Mouse (Mus musculus) embryonic facial prominence, embryonic 15.5 days (tissue): ENCODE measurements at regions not wholly inside any gene's neighbourhood (a gene's known extent, or its start where the extent isn't known, plus 50 kb on each side); places are given as distances from the start of the nearest gene placed in this dataset.
"Not testable (repeated sequence)": the region's sequence is repeated elsewhere in the genome, so short reads cannot be mapped to it uniquely, and the experiment has no call there.

Source experiments
- ATAC-seq: fragments of 200-750 bp; cut with Nextera tagmentation; 2 replicates; pipeline ENCODE4 v1.8.0; 2017; ENCODE audit warnings: low read depth, moderate TSS enrichment; ENCODE audit not compliant: insufficient number of reproducible peaks, low FRiP score, low TSS enrichment
- H3K27ac ChIP-seq: fragments of 300-500 bp; sonication (generic); replicated peaks from 2 replicates; pipeline ENCODE4 v1.5.1; 2015; ENCODE audit warnings: mild to moderate bottlenecking, inconsistent platforms
- H3K27me3 ChIP-seq: fragments of 300-500 bp; sonication (generic); 2 replicates; pipeline ENCODE4 v1.6.1; 2015; ENCODE audit warnings: inconsistent platforms
- H3K36me3 ChIP-seq: fragments of 300-500 bp; sonication (generic); 2 replicates; pipeline ENCODE4 v1.6.1; 2015; ENCODE audit warnings: mild to moderate bottlenecking, inconsistent platforms
- H3K4me1 ChIP-seq: fragments of 300-500 bp; sonication (generic); 2 replicates; pipeline ENCODE4 v1.6.1; 2015; ENCODE audit warnings: inconsistent platforms
- H3K4me2 ChIP-seq: fragments of 300-500 bp; sonication (generic); replicated peaks from 2 replicates; pipeline ENCODE4 v1.6.1; 2015; ENCODE audit warnings: mild to moderate bottlenecking, inconsistent platforms
- H3K4me3 ChIP-seq: fragments of 300-500 bp; sonication (generic); replicated peaks from 2 replicates; pipeline ENCODE4 v1.5.1; 2015; ENCODE audit warnings: mild to moderate bottlenecking, inconsistent platforms
- H3K9ac ChIP-seq: fragments of 300-500 bp; sonication (generic); 2 replicates; pipeline ENCODE4 v1.6.1; 2015; ENCODE audit warnings: inconsistent platforms
- H3K9me3 ChIP-seq: fragments of 300-500 bp; sonication (generic); replicated peaks from 2 replicates; pipeline ENCODE4 v1.6.1; 2016; ENCODE audit warnings: inconsistent platforms
- WGBS: fragments of 180-500 bp; shearing (Covaris S2); methylation state at CpG from one replicate; pipeline ENCODE4 v1.1.7; 2015; 5-methylcytosine and 5-hydroxymethylcytosine counted together

DNA sequence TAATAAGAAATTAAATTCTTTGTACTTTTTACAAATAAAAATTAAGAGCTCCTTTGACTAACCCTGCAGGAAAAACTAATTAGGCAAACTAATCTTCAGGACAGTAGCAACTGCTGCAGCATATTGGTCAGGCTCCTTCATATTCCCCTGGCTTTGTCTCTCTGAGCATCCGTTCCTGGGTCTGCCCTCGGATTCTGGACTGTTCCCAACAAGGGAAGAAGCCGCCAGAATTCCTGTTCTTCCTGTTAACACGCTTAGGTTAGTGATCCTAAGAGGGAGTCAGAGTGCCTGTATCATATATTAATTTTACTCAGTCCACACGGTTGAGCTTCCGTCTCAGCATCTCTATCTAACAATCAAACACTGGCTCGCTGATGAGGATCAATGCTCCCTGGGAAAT lies 120.3 kb upstream of the Prkcq start:
- no peak overlapping the region for H3K4me3 ChIP-seq
- WGBS: 88% methylated on average over 7 of the region's 7 CpGs
- no peaks in the 10 kb centered on the region for H3K36me3 ChIP-seq
- no peak for ATAC-seq
- H3K27me3 ChIP-seq: no peaks in the 10 kb centered on the region
- H3K27ac ChIP-seq: no peak overlapping the region
- no peak overlapping the region for H3K9ac ChIP-seq
- no peak overlapping the region for H3K4me2 ChIP-seq
- no peaks in the 10 kb centered on the region for H3K4me1 ChIP-seq
- no peaks in the 10 kb centered on the region for H3K9me3 ChIP-seq

DNA sequence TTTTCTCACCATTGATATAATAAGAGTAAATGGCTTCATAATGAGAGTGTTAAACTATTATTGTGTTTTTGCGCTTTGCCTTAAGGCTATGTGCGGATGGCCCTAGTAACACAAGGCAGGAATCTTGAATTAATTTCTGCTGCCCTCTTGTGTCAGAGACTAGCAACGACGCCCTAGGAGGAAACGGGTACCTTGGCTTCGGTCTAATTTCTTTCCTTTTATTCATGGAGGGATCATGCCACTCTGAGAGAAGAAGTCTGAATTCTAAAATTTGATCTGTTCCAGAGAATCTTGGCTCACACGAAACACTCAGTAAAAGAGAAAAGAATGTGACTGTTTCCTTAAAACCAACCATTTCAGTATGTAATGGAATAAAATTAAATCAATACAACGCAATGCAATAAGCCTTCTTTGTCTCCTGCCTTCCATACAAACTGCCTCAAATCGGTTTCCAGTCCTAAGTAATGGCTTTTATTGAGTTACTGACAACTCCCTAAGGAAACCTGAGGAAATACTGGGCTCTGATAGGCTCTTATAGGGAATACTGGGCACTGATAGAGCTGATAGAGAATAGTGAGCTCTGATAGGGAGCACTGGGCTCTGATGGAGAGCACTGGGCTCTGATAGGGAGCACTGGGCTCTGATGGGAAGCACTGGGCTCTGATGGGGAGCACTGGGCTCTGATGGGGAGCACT lies 112.0 kb upstream of the Prkcq start:
- no peak overlapping the region for H3K4me3 ChIP-seq
- ATAC-seq: no peak
- H3K27me3 ChIP-seq: 0 out of 2 replicates have a peak, but pooled peaks cover 3% of the 10 kb centered on the region
- no peak overlapping the region for H3K9ac ChIP-seq
- no peak overlapping the region for H3K4me2 ChIP-seq
- WGBS: 14% methylated on average over 9 of the region's 9 CpGs
- H3K27ac ChIP-seq: peak overlapping the region; percentile 55; the same call in 1 of the 2 replicates
- H3K9me3 ChIP-seq: no peaks in the 10 kb centered on the region
- H3K36me3 ChIP-seq: no peaks in the 10 kb centered on the region
- no peaks in the 10 kb centered on the region for H3K4me1 ChIP-seq

DNA sequence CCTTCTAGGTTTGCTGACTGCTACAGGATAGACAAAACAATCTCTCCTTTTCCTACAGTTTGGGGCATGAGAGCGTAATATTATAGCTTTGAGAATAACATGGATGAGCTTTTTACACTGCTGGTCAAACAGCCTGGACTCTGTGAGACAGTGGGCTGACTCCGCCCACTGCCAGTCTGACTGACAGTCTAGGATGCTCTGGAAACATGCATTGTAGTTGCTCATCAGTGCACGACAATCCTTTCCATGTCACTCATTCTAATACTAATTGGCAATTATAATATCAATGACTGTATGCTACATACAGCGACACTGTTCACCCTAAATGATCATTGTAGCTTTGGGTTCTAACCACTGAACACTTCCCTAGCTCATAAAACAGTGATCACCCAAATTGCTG lies 104.5 kb upstream of the Prkcq start:
- WGBS: 77% methylated on average over 4 of the region's 4 CpGs
- no peaks in the 10 kb centered on the region for H3K27me3 ChIP-seq
- no peak overlapping the region for H3K27ac ChIP-seq
- H3K4me1 ChIP-seq: no peaks in the 10 kb centered on the region
- no peak overlapping the region for H3K9ac ChIP-seq
- no peaks in the 10 kb centered on the region for H3K36me3 ChIP-seq
- H3K4me3 ChIP-seq: no peak overlapping the region
- H3K9me3 ChIP-seq: no peaks in the 10 kb centered on the region
- no peak for ATAC-seq
- no peak overlapping the region for H3K4me2 ChIP-seq

DNA sequence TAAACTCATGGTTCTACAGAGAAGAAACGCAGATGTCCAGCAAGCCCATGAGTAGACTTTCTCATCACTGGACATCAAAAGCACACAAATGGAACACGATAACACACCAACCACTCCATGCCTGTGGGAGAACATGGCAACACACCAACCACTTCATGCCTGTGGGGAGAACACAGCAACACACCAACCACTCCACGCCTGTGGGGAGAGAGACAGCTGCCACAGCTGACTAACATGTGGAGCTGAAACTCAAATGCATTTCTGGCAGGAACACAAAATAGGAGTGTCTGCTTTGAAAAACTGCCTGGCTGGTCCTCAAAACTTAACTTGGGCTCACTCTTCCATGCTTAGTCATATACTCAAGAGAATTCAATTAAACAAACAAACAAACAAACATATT lies 88.4 kb upstream of the Prkcq start:
- Histone ChIP-seq H3K4me2 (no peak overlapping the region), H3K36me3 (no peaks in the 10 kb centered on the region), H3K9ac (no peak overlapping the region), H3K27ac (no peak overlapping the region), H3K9me3 (no peaks in the 10 kb centered on the region), H3K27me3 (no peaks in the 10 kb centered on the region), H3K4me1 (no peaks in the 10 kb centered on the region), H3K4me3 (no peak overlapping the region)
- no peak for ATAC-seq
- 78% methylated on average over 3 of the region's 3 CpGs for WGBS

DNA sequence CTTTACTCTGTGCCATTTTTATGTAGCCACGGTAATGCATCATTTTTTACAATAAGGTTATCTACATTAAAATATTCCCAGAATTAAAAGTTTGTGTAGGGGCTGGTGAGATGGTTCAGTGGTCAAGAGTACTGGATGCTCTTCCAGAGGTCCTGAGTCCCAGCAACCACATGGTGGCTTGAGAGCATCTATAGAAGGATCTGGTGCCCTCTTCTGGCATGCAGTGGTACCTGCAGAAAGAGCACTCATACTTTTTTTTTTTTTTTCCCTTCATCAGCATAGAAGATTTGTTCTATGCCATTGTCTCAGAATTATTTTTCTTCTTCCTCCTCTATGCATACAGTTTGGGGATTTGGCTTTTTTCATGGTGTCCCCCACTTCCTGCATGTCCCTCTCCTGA lies 84.9 kb upstream of the Prkcq start:
- 26% methylated on average over 1 of the region's 1 CpGs for WGBS

DNA sequence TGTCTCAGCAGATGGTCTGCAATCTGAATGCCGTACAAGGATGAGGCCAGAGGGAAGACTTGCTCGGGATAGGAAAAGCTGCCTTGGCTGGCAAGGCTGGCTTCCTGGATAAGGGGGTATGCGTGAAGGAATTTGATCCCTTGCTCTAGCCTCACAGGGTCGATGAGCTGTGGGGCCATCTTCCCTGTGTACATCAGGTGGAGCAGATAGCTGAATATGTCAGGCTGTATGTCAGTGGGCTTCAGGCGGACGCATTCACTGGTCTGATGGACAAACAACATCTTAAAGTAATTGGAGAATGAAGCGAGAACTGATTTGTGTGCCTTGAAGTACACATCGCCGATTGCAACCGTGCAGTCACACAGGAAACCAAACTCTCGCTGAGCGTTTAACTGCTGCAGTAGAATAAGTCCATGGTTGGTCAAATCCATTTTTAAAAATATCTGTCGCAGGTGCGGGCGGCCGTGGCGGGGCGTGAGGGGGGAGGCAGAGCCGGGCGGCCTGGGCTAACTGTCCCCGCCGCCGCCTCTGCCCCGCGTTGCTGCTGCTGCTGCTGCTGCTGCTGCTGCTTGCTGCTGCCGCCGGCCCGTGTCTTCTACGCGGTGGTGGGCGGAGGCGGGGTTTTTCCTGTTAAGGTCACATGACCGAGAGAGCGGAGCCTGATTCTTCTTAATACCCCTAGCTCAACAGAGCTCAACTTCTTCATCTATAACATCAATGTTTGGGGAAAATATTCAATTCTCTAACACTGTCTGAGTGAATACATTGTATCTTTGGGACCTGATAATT lies 71.9 kb upstream of the Prkcq start:
- H3K36me3 ChIP-seq, H3K9ac ChIP-seq, H3K27me3 ChIP-seq, H3K27ac ChIP-seq, H3K4me1 ChIP-seq, H3K9me3 ChIP-seq: not testable (repeated sequence)
- Histone ChIP-seq H3K4me3 (peak overlapping the region; percentile 32), H3K4me2 (peak overlapping the region; percentile 49)
- WGBS: 39% methylated on average over 34 of the region's 34 CpGs
- peak; percentile 39; the same call in 1 of the 2 replicates for ATAC-seq

More for the DNA sequence above, 84.9 kb upstream of the Prkcq start:
- H3K4me3 ChIP-seq: no peak overlapping the region
- H3K9me3 ChIP-seq: no peaks in the 10 kb centered on the region
- no peaks in the 10 kb centered on the region for H3K27me3 ChIP-seq
- H3K4me1 ChIP-seq: no peaks in the 10 kb centered on the region
- H3K27ac ChIP-seq: no peak overlapping the region
- no peaks in the 10 kb centered on the region for H3K36me3 ChIP-seq
- no peak for ATAC-seq
- no peak overlapping the region for H3K4me2 ChIP-seq
- no peak overlapping the region for H3K9ac ChIP-seq

DNA sequence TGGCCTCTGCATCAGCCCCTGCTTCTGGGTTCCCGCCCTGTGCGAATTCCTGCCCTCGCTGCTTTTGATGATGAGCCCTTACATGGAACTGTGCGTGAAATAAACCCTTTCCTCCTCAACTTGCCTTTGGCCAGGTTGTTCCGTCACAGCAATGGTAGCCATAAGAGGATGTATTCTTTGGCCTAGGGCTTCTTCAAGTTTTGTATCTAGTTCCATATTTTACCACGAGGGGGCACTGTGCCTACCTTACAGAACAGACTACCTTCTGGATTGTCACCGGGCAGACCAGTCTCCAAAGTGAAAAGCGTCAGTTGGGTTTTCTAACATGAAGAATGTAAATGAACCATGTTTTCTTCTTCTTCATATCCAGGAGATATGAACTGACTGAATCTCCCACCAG lies 58.7 kb upstream of the Prkcq start:
- H3K4me1 ChIP-seq: no peaks in the 10 kb centered on the region
- ATAC-seq: no peak
- H3K4me3 ChIP-seq: no peak overlapping the region
- H3K27ac ChIP-seq: no peak overlapping the region
- no peak overlapping the region for H3K9ac ChIP-seq
- no peaks in the 10 kb centered on the region for H3K9me3 ChIP-seq
- H3K27me3 ChIP-seq: no peaks in the 10 kb centered on the region
- H3K4me2 ChIP-seq: no peak overlapping the region
- 33% methylated on average over 8 of the region's 8 CpGs for WGBS
- H3K36me3 ChIP-seq: no peaks in the 10 kb centered on the region

DNA sequence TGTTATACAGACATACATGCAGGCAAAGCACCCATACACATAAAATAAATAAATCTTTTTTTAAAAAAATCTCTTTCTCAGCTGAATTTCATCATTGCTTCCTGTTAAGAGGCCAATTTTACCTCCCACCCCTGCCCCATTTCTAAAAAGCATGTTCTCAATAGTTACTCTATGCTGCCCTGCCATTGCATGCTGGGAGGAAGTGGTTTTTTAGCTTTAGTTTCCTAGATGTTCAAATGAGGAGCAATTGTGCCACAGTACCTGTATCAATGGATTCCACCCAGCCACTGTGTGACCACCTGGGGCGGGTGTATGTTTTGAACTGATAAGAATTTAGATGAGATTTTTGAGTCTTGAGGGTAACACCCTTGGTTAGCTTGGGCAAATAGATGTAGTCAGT lies 53.3 kb upstream of the Prkcq start:
- ATAC-seq: no peak
- Histone ChIP-seq H3K27ac (no peak overlapping the region), H3K4me1 (no peaks in the 10 kb centered on the region), H3K27me3 (no peaks in the 10 kb centered on the region), H3K9me3 (no peaks in the 10 kb centered on the region), H3K36me3 (no peaks in the 10 kb centered on the region), H3K9ac (no peak overlapping the region), H3K4me3 (no peak overlapping the region), H3K4me2 (no peak overlapping the region)
- WGBS: 96% methylated on average over 1 of the region's 1 CpGs

DNA sequence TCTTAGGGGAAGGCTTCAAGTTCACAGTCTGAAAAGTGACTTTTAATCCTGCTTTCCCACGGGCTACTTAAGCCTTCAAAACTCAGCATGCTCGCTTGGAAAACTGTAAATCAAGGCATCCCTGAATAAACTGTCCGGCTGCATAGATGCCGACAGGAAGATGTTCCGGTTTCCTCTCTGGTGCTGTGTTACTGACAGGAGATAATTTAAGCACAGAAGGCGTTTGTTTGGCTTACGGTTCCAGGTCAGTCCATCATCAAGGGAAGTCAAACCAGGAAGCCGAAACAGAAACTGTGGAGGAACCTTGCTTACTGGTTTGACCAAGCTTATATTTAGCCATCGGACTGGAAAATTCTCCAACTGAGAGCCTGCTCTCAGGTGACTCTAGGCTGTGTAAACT lies 52.6 kb upstream of the Prkcq start:
- Histone ChIP-seq H3K4me3 (no peak overlapping the region), H3K4me1 (no peaks in the 10 kb centered on the region), H3K27ac (no peak overlapping the region), H3K27me3 (no peaks in the 10 kb centered on the region), H3K9me3 (no peaks in the 10 kb centered on the region), H3K9ac (no peak overlapping the region), H3K4me2 (no peak overlapping the region), H3K36me3 (no peaks in the 10 kb centered on the region)
- WGBS: 74% methylated on average over 9 of the region's 9 CpGs
- ATAC-seq: no peak
